Mouse (Mus musculus): Measurements from ENCODE around the gene Pkn3. TPM values are rescaled to one million over a fixed set of nuclear protein-coding genes. Genes with fewer than 3 reads are reported as not detected.
"Not testable (repeated sequence)": the region's sequence is repeated elsewhere in the genome, so short reads cannot be mapped to it uniquely, and the experiment has no call there.

Pkn3 gene
- polyA plus RNA-seq, 1 experiment = 4.3 TPM

DNA sequence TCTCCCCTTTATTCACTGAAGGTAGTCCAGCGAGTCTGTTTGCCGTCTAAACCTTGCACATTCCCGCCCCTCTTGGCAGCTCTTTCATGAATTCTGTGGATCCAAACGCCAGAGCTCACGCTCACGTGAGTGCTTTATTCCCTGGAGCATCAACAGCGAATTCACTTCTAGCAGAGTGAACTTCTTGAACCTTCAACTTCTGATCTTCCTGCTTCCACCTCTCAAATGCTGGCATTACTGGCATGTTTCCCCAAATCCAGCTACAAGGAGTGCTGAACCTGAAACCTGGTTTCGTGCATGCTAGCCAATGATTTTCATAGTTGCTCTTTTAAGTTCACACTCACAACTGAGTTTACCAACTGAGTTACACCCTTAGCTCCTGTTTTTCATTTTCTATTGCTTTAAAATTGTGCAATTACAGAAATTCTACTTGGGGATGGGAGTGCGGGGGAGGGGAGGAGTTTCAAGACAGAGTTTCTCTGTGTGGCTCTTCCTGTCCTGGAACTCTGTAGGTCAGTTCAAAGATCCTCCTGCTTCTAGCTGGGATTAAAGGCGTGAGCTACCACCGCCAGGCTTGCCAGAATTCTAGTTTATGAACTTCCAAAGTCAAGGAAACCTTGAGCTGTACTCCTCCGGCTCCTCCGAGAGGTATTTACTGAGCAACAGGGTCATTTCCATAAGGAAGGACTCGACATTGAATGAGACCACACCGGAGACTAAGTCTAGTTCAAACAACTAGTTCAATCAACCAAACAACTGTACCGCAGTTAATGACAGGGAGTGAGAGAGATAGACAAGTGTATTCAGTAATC, 55.5 kb downstream of the Pkn3 start:
- Histone ChIP-seq H3ac (ENCODE audit: control insufficient read depth, insufficient read length) (peak overlapping the region; percentile 38), H3K79me2 (ENCODE audit: control insufficient read depth, insufficient read depth) (peaks cover 12% of the 10 kb centered on the region), H3K36me3 (ENCODE audit: control insufficient read depth, insufficient read depth) (peaks cover 5% of the 10 kb centered on the region), H3K4me2 (ENCODE audit: low read depth) (peak overlapping the region; percentile 100), H3K27me3 (ENCODE audit: control insufficient read depth, insufficient read depth, insufficient read length) (no peaks in the 10 kb centered on the region), H3K4me3 (peak overlapping the region; percentile 95)
- TF ChIP-seq TCF3 (IDR thresholded peaks at IDR 0.05; ENCODE audit: insufficient read length, low read depth) = no peak
- TF ChIP-seq CEBPB (IDR thresholded peaks at IDR 0.05; ENCODE audit: insufficient read depth, poor library complexity, severe bottlenecking) = 0 out of 2 replicates have a peak, but pooled peaks have one; percentile 40
- no peak for TF ChIP-seq E2F4 (IDR thresholded peaks at IDR 0.05; ENCODE audit: insufficient read depth)

DNA sequence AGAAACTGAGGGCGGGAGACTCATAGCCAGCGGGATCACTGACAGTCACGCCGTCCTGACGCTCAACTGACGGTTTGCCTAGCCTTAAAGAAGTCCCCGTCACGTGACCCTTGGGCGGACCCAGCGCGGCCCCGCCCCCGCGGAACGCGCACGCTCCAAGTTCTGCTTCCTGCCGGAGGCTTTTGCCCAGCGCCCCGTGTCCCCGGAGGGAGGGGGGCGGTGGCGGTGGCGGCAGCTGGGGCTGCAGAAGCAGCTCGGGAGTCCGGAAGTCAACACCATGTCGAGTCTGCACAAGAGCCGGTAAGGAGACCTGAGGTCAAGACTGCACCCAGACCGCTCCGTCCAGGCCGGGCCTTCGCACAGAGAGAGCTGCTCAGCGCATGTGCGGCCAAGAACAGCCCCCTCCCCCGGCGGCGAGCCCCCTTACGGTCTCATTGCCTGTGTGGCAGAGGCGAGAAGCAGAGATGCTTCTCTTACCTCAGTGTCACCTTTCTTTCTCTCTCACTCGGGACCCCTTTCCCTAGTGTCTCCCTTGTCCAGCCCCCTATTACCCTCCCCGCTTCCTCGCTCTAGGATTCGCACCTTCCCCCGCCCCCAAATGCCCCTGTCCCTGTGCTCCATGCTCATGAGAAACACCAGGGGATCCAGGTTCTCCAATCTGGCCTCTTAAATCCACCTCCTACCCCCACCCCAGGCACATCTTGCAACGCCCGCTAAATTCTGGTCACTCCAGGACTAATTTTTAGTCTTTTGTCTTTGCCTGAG, 56.3 kb downstream of the Pkn3 start, which contains the start of gene Tbc1d13:
Gene Tbc1d13 (plus strand): TSS at position 134 of the 765 bp plus-strand sequence.
- Histone ChIP-seq H3K4me3 (peak within 1 kb of the TSS; percentile 95), H3K27me3 (ENCODE audit: control insufficient read depth, insufficient read depth, insufficient read length) (no peaks in the 10 kb centered on the region), H3K79me2 (ENCODE audit: control insufficient read depth, insufficient read depth) (peaks cover 12% of the 10 kb centered on the region), H3K36me3 (ENCODE audit: control insufficient read depth, insufficient read depth) (peaks cover 10% of the 10 kb centered on the region), H3K4me2 (ENCODE audit: low read depth) (peak within 1 kb of the TSS; percentile 100), H3ac (ENCODE audit: control insufficient read depth, insufficient read length) (peak within 1 kb of the TSS; percentile 38)
- peak; percentile 100 for TF ChIP-seq POLR2AphosphoS2 (IDR thresholded peaks at IDR 0.05; ENCODE audit: insufficient read length, low read depth)
- TF ChIP-seq SRF (IDR thresholded peaks at IDR 0.05; ENCODE audit: control insufficient read depth, insufficient read length, low read depth) = peak; percentile 66
- TF ChIP-seq TCF3 (IDR thresholded peaks at IDR 0.05; ENCODE audit: insufficient read length, low read depth) = no peak
- no peak for TF ChIP-seq MYOD1 (IDR thresholded peaks at IDR 0.05; ENCODE audit: control insufficient read depth in 1 of 3, insufficient read length in 2 of 3, low read depth in 2 of 3)
- peak; percentile 99 for TF ChIP-seq USF1 (IDR thresholded peaks at IDR 0.05; ENCODE audit: low read depth)
- peak; percentile 24 to 71 (median 43) for TF ChIP-seq MYOG (IDR thresholded peaks at IDR 0.05; ENCODE audit: control insufficient read depth in 1 of 3, insufficient read depth in 1 of 3, insufficient read length in 2 of 3, low read depth in 2 of 3)
- TF ChIP-seq POLR2A (IDR thresholded peaks at IDR 0.05; ENCODE audit: insufficient read length, low read depth) = peak; percentile 99

DNA sequence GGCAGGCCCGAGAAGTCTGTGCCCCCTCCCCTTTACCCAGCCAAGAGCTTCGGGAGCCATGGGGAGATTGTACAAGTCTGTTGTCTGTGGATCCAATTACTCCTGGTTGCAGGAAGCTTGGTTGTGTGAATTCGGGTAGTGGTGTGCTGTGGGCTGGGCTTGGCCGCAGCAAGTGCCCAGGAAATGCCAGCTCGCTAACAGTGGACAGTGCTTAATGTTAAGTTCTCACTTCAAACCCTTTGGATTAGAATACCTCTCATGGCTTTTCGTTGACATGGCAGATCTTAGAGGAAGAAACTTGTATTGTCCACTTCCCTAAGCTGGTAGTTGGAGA, 56.9 kb downstream of the Pkn3 start:
- Histone ChIP-seq H3K36me3 (ENCODE audit: control insufficient read depth, insufficient read depth) (peaks cover 10% of the 10 kb centered on the region), H3ac (ENCODE audit: control insufficient read depth, insufficient read length) (peak overlapping the region; percentile 38)
- no peak for TF ChIP-seq MYOD1 (IDR thresholded peaks at IDR 0.05; ENCODE audit: control insufficient read depth in 1 of 3, insufficient read length in 2 of 3, low read depth in 2 of 3)
- TF ChIP-seq USF1 (IDR thresholded peaks at IDR 0.05; ENCODE audit: low read depth) = no peak
- TF ChIP-seq REST (IDR thresholded peaks at IDR 0.05; ENCODE audit: insufficient read depth, insufficient read length) = no peak
- no peak for TF ChIP-seq POLR2A (IDR thresholded peaks at IDR 0.05; ENCODE audit: insufficient read length, low read depth)
- TF ChIP-seq TCF12 (IDR thresholded peaks at IDR 0.05; ENCODE audit: insufficient read depth, poor library complexity, severe bottlenecking) = no peak
- TF ChIP-seq MYOG (IDR thresholded peaks at IDR 0.05; ENCODE audit: control insufficient read depth in 1 of 3, insufficient read depth in 1 of 3, insufficient read length in 2 of 3, low read depth in 2 of 3) = no peak
- no peak for TF ChIP-seq POLR2AphosphoS2 (IDR thresholded peaks at IDR 0.05; ENCODE audit: insufficient read length, low read depth)
- TF ChIP-seq CEBPB (IDR thresholded peaks at IDR 0.05; ENCODE audit: insufficient read depth, poor library complexity, severe bottlenecking) = no peak
- no peak for TF ChIP-seq MAX (IDR thresholded peaks at IDR 0.05; ENCODE audit: low read depth)
- TF ChIP-seq TCF3 (IDR thresholded peaks at IDR 0.05; ENCODE audit: insufficient read length, low read depth) = no peak

DNA sequence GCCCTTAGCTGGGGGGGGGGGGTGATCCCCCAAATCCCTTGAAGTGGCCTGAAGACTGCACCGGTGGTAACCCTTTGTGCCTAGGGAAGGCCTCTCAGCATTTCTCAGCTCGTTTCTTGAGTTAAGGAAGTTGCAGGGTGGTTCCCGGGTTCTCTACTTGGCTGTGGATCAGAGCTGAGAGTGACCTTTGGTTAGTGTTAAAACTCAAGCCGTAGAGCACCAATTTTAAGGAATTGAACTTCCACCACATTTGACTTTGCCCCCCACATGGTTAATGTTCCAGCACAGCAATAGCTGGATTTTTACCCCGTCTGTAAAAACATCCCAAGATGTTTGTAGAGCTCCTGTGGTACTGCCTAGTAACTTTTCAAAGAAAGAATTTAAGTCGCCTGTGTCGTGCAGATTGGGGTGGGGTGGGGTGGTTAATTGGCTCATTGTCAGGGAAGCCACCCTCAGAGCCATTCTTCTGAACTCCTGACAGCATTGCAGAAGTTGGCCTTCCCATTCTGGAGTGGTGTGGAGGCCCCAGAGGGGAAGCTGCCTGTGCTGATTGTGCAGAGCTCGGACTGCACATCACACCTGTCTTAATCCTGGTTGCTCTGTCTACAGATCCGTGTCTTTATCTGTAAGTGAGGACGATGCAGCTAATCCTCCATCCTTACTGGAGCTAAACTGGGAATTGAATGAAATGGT, 57.6 kb downstream of the Pkn3 start:
- H3K4me3 ChIP-seq = peak overlapping the region; percentile 95
- H3K79me2 ChIP-seq (ENCODE audit: control insufficient read depth, insufficient read depth) = peaks cover 12% of the 10 kb centered on the region
- H3K36me3 ChIP-seq (ENCODE audit: control insufficient read depth, insufficient read depth) = peaks cover 10% of the 10 kb centered on the region
- TF ChIP-seq TCF12 (IDR thresholded peaks at IDR 0.05; ENCODE audit: insufficient read depth, poor library complexity, severe bottlenecking) = no peak
- TF ChIP-seq POLR2A (IDR thresholded peaks at IDR 0.05; ENCODE audit: insufficient read length, low read depth) = no peak
- TF ChIP-seq POLR2AphosphoS2 (IDR thresholded peaks at IDR 0.05; ENCODE audit: insufficient read length, low read depth) = no peak
- TF ChIP-seq TCF3 (IDR thresholded peaks at IDR 0.05; ENCODE audit: insufficient read length, low read depth) = no peak
- no peaks in the 10 kb centered on the region for H3K27me3 ChIP-seq (ENCODE audit: control insufficient read depth, insufficient read depth, insufficient read length)
- peak overlapping the region; percentile 86 for H3K4me2 ChIP-seq (ENCODE audit: low read depth)
- H3ac ChIP-seq (ENCODE audit: control insufficient read depth, insufficient read length) = no peak overlapping the region

More for the DNA sequence above, 56.9 kb downstream of the Pkn3 start:
- H3K4me3 ChIP-seq = peak overlapping the region; percentile 95
- peaks cover 12% of the 10 kb centered on the region for H3K79me2 ChIP-seq (ENCODE audit: control insufficient read depth, insufficient read depth)
- no peaks in the 10 kb centered on the region for H3K27me3 ChIP-seq (ENCODE audit: control insufficient read depth, insufficient read depth, insufficient read length)
- H3K4me2 ChIP-seq (ENCODE audit: low read depth) = peak overlapping the region; percentile 86

DNA sequence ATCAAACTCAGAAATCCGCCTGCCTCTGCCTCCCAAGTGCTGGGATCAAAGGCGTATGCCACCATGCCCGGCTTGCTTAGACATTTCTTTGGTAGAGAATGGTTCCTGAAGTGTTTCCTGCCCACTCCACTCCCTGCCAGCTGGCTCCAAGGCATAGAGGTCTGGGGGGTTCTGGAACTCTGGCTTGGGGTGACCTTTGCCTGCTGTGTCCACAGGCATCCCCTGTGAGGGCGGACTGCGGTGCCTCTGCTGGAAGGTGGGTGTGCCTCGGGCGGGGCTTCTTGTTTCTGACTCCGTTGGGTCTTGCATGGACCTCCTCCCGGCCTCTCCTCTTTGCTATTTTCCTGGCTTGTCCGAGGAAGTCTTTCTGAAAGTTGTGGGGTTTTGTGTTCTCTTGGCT, 59.0 kb downstream of the Pkn3 start:
- Histone ChIP-seq H3K79me2 (ENCODE audit: control insufficient read depth, insufficient read depth) (peaks cover 12% of the 10 kb centered on the region), H3ac (ENCODE audit: control insufficient read depth, insufficient read length) (no peak overlapping the region), H3K4me2 (ENCODE audit: low read depth) (no peak overlapping the region), H3K4me3 (no peak overlapping the region), H3K27me3 (ENCODE audit: control insufficient read depth, insufficient read depth, insufficient read length) (no peaks in the 10 kb centered on the region), H3K36me3 (ENCODE audit: control insufficient read depth, insufficient read depth) (peaks cover 22% of the 10 kb centered on the region)
- no peak for TF ChIP-seq REST (IDR thresholded peaks at IDR 0.05; ENCODE audit: insufficient read depth, insufficient read length)
- TF ChIP-seq POLR2AphosphoS2 (IDR thresholded peaks at IDR 0.05; ENCODE audit: insufficient read length, low read depth) = no peak
- no peak for TF ChIP-seq MAX (IDR thresholded peaks at IDR 0.05; ENCODE audit: low read depth)
- TF ChIP-seq POLR2A (IDR thresholded peaks at IDR 0.05; ENCODE audit: insufficient read length, low read depth) = no peak
- TF ChIP-seq TCF3 (IDR thresholded peaks at IDR 0.05; ENCODE audit: insufficient read length, low read depth) = no peak
- no peak for TF ChIP-seq MYOG (IDR thresholded peaks at IDR 0.05; ENCODE audit: control insufficient read depth in 1 of 3, insufficient read depth in 1 of 3, insufficient read length in 2 of 3, low read depth in 2 of 3)
- no peak for TF ChIP-seq MYOD1 (IDR thresholded peaks at IDR 0.05; ENCODE audit: control insufficient read depth in 1 of 3, insufficient read length in 2 of 3, low read depth in 2 of 3)
- no peak for TF ChIP-seq SRF (IDR thresholded peaks at IDR 0.05; ENCODE audit: control insufficient read depth, insufficient read length, low read depth)
- no peak for TF ChIP-seq TCF12 (IDR thresholded peaks at IDR 0.05; ENCODE audit: insufficient read depth, poor library complexity, severe bottlenecking)
- no peak for TF ChIP-seq CEBPB (IDR thresholded peaks at IDR 0.05; ENCODE audit: insufficient read depth, poor library complexity, severe bottlenecking)
- TF ChIP-seq USF1 (IDR thresholded peaks at IDR 0.05; ENCODE audit: low read depth) = no peak
- no peak for TF ChIP-seq E2F4 (IDR thresholded peaks at IDR 0.05; ENCODE audit: insufficient read depth)

DNA sequence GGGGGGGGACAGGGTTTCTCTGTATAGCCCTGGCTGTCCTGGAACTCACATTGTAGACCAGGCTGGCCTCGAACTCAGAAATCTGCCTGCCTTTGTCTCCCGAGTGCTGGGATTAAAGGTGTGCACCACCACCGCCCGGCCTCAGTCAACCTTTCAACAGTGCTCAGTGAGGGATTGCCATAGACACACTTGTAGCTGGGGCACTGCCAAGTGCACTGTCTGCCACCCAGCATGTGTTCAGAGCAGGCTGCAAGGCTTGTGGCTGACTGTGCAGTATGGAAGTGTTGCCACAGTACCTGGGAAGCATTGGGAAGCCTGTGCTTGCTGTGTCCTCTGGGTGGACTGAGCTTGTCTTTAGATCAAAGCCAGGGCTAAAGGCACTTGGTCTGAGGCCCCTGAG, 62.5 kb downstream of the Pkn3 start:
- H3K27me3 ChIP-seq (ENCODE audit: control insufficient read depth, insufficient read depth, insufficient read length); H3ac ChIP-seq (ENCODE audit: control insufficient read depth, insufficient read length); H3K79me2 ChIP-seq (ENCODE audit: control insufficient read depth, insufficient read depth); H3K4me2 ChIP-seq (ENCODE audit: low read depth); H3K4me3 ChIP-seq: not testable (repeated sequence)
- H3K36me3 ChIP-seq (ENCODE audit: control insufficient read depth, insufficient read depth) = peaks cover 35% of the 10 kb centered on the region
